Mouse (Mus musculus) T-helper 2 cell (primary cell): ENCODE results near the gene Olfr910.

Source experiments
- in situ Hi-C: fragments of 300-600 bp; cut with MboI, MseI; formaldehyde crosslinking; loops from one replicate; pipeline ENCODE4 v1.15.1; 2025; ENCODE audit warnings: high pct_unique_total_duplicates

Gene Olfr910

GRCm38 (mm10) chr9:38537549-38537948 is at the start of gene Olfr910:
Gene Olfr910 (plus strand): TSS chr9:38537849.
- in situ Hi-C loops, result no loop called here

GRCm38 (mm10) chr9:38495501-38495900 is 42.1 kb upstream of the Olfr910 start, which contains the start of gene Olfr907:
Gene Olfr907 (plus strand): TSS chr9:38495801.
- in situ Hi-C loops, result loop anchor here (10.0 kb wide), 1 partner anchor 451 kb away; the partner anchor contains the start of gene Olfr884

- in situ Hi-C loops, result no loop called here
Observed at GRCm38 (mm10) chr9:38512353-38512752, 25.3 kb upstream of the Olfr910 start.

GRCm38 (mm10) chr9:38521280-38521679 is 16.4 kb upstream of the Olfr910 start, which contains the start of gene Olfr911-ps1:
Gene Olfr911-ps1 (plus strand): TSS chr9:38521580.
- in situ Hi-C loops, result no loop called here

- in situ Hi-C loops, result no loop called here
Observed at GRCm38 (mm10) chr9:38579878-38580277, 42.2 kb downstream of the Olfr910 start, which contains the start of gene Olfr912. Gene Olfr912 (plus strand): TSS chr9:38580178.
